Mouse (Mus musculus) testis, adult 10 weeks (tissue): Measurements from ENCODE around the gene Wsb1. TPM values are rescaled to one million over a fixed set of nuclear protein-coding genes. Genes with fewer than 3 reads are reported as not detected.

Source experiments
- polyA plus RNA-seq: library from polyadenylated mRNA; stranded (reverse); fragments of 350-450 nt; fragmentation: Illumina TruSeq; extraction: RNeasy Lipid Tissue Mini Kit (QIAGEN cat#74804); gene quantifications from one replicate; pipeline ENCODE4 v1.2.3, GENCODE M21; 2014; ENCODE audit warnings: low read depth, low replicate concordance

Wsb1 gene
- polyA plus RNA-seq = 41.5 TPM

GRCm38 (mm10) chr11:79254391-79255098 is at the start of gene Wsb1:
Wsb1 (minus strand) TSS chr11:79254671.

GRCm38 (mm10) chr11:79296856-79297491 is 42.5 kb upstream of the Wsb1 start, which contains the start of gene Gm9964:
Gm9964 (minus strand) TSS chr11:79296906.

Other genes with a start within 250 kb of the Wsb1 start
- gene Ksr1, start 108.3 kb downstream of the Wsb1 start, polyA plus RNA-seq = 0.29 TPM
- gene Gm9964, start 42.2 kb upstream of the Wsb1 start, polyA plus RNA-seq = 1.5 TPM
- gene Nf1, start 85.0 kb upstream of the Wsb1 start, polyA plus RNA-seq = 61.1 TPM
- not detected for gene Omg, start 249.4 kb upstream of the Wsb1 start, polyA plus RNA-seq